Mouse (Mus musculus): ENCODE measurements around the gene Zfp672. TPM values are rescaled to one million over a fixed set of nuclear protein-coding genes. Genes with fewer than 3 reads are reported as not detected.

The Zfp672 gene
- total RNA-seq, 2 experiments from 2014 or later, result 28.5 to 31.9 TPM

GRCm38 (mm10) chr11:58292791-58293190 is 37.3 kb downstream of the Zfp672 start:
- peak; percentile 34; the same call in 1 of the 2 replicates for ATAC-seq (replicated peaks; ENCODE audit: low FRiP score, poor library complexity, severe bottlenecking)

GRCm38 (mm10) chr11:58290812-58291211 is 39.3 kb downstream of the Zfp672 start:
- no peak for ATAC-seq (replicated peaks; ENCODE audit: low FRiP score, poor library complexity, severe bottlenecking)

- ATAC-seq (replicated peaks; ENCODE audit: low FRiP score, poor library complexity, severe bottlenecking), result no peak
Measured at GRCm38 (mm10) chr11:58289992-58290682, 40.0 kb downstream of the Zfp672 start.

- ATAC-seq (replicated peaks; ENCODE audit: low FRiP score, poor library complexity, severe bottlenecking), result no peak
Measured at GRCm38 (mm10) chr11:58282518-58282917, 47.6 kb downstream of the Zfp672 start.

- no peak for ATAC-seq (replicated peaks; ENCODE audit: low FRiP score, poor library complexity, severe bottlenecking)
Measured at GRCm38 (mm10) chr11:58281970-58282496, 48.1 kb downstream of the Zfp672 start.

- no peak for ATAC-seq (replicated peaks; ENCODE audit: low FRiP score, poor library complexity, severe bottlenecking)
Measured at GRCm38 (mm10) chr11:58275756-58276155, 54.4 kb downstream of the Zfp672 start.

- no peak for ATAC-seq (replicated peaks; ENCODE audit: low FRiP score, poor library complexity, severe bottlenecking)
Measured at GRCm38 (mm10) chr11:58274572-58274971, 55.6 kb downstream of the Zfp672 start, which contains the start of gene 4930438A08Rik. 4930438A08Rik (plus strand) TSS chr11:58274799.

GRCm38 (mm10) chr11:58268285-58268684 is 61.9 kb downstream of the Zfp672 start:
- ATAC-seq (replicated peaks; ENCODE audit: low FRiP score, poor library complexity, severe bottlenecking), result no peak

Other genes starting within 250 kb of the Zfp672 start
- gene Gm12248, start 237.2 kb downstream of the Zfp672 start, total RNA-seq (2015; ENCODE audit: low replicate concordance), result not detected in 2 replicates
- gene Gm12248, start 237.2 kb downstream of the Zfp672 start, total RNA-seq (2017; ENCODE audit: low replicate concordance), result not detected in 2 replicates
- 17.8 and 22.3 TPM in 2 replicates for gene Cnot8, start 226.2 kb downstream of the Zfp672 start, total RNA-seq (2015; ENCODE audit: low replicate concordance)
- 24.5 and 26.5 TPM in 2 replicates for gene Cnot8, start 226.2 kb downstream of the Zfp672 start, total RNA-seq (2017; ENCODE audit: low replicate concordance)
- 2.9 and 3.1 TPM in 2 replicates for gene Gemin5, start 161.8 kb downstream of the Zfp672 start, total RNA-seq (2015; ENCODE audit: low replicate concordance)
- 2.0 and 3.6 TPM in 2 replicates for gene Gemin5, start 161.8 kb downstream of the Zfp672 start, total RNA-seq (2017; ENCODE audit: low replicate concordance)
- 24.0 and 27.7 TPM in 2 replicates for gene Mrpl22, start 158.7 kb downstream of the Zfp672 start, total RNA-seq (2015; ENCODE audit: low replicate concordance)
- gene Mrpl22, start 158.7 kb downstream of the Zfp672 start, total RNA-seq (2017; ENCODE audit: low replicate concordance), result 7.5 and 16.2 TPM in 2 replicates
- gene Igtp, start 130.8 kb downstream of the Zfp672 start, total RNA-seq (2015; ENCODE audit: low replicate concordance), result 16.3 and 19.9 TPM in 2 replicates
- 21.7 and 22.6 TPM in 2 replicates for gene Igtp, start 130.8 kb downstream of the Zfp672 start, total RNA-seq (2017; ENCODE audit: low replicate concordance)
- 17.7 and 21.3 TPM in 2 replicates for gene Irgm2, start 130.7 kb downstream of the Zfp672 start, total RNA-seq (2015; ENCODE audit: low replicate concordance)
- 24.0 and 26.5 TPM in 2 replicates for gene Irgm2, start 130.7 kb downstream of the Zfp672 start, total RNA-seq (2017; ENCODE audit: low replicate concordance)
- gene 4930438A08Rik, start 55.5 kb downstream of the Zfp672 start, total RNA-seq (2015; ENCODE audit: low replicate concordance), result 18.4 and 20.9 TPM in 2 replicates
- gene 4930438A08Rik, start 55.5 kb downstream of the Zfp672 start, total RNA-seq (2017; ENCODE audit: low replicate concordance), result 11.7 and 16.9 TPM in 2 replicates
- 1.5 and 4.6 TPM in 2 replicates for gene Zfp692, start 23.3 kb downstream of the Zfp672 start, total RNA-seq (2015; ENCODE audit: low replicate concordance)
- 3.8 and 3.9 TPM in 2 replicates for gene Zfp692, start 23.3 kb downstream of the Zfp672 start, total RNA-seq (2017; ENCODE audit: low replicate concordance)
- 13.6 and 20.0 TPM in 2 replicates for gene Sh3bp5l, start 385 bp upstream of the Zfp672 start, total RNA-seq (2015; ENCODE audit: low replicate concordance)
- gene Sh3bp5l, start 385 bp upstream of the Zfp672 start, total RNA-seq (2017; ENCODE audit: low replicate concordance), result 31.9 and 94.6 TPM in 2 replicates
- not detected in 2 replicates for gene Lypd8, start 48.7 kb upstream of the Zfp672 start, total RNA-seq (2015; ENCODE audit: low replicate concordance)
- not detected in 2 replicates for gene Lypd8, start 48.7 kb upstream of the Zfp672 start, total RNA-seq (2017; ENCODE audit: low replicate concordance)
- not detected in 2 replicates for gene 1810065E05Rik, start 90.8 kb upstream of the Zfp672 start, total RNA-seq (2015; ENCODE audit: low replicate concordance)
- gene 1810065E05Rik, start 90.8 kb upstream of the Zfp672 start, total RNA-seq (2017; ENCODE audit: low replicate concordance), result not detected in 2 replicates
- gene Gm12253, start 102.2 kb upstream of the Zfp672 start, total RNA-seq (2015; ENCODE audit: low replicate concordance), result not detected in 2 replicates
- gene Gm12253, start 102.2 kb upstream of the Zfp672 start, total RNA-seq (2017; ENCODE audit: low replicate concordance), result not detected in 2 replicates
- gene Lypd9, start 122.6 kb upstream of the Zfp672 start, total RNA-seq (2015; ENCODE audit: low replicate concordance), result not detected in 2 replicates
- gene Lypd9, start 122.6 kb upstream of the Zfp672 start, total RNA-seq (2017; ENCODE audit: low replicate concordance), result not detected in 2 replicates
- gene Olfr30, start 131.9 kb upstream of the Zfp672 start, total RNA-seq (2015; ENCODE audit: low replicate concordance), result not detected in 2 replicates
- gene Olfr30, start 131.9 kb upstream of the Zfp672 start, total RNA-seq (2017; ENCODE audit: low replicate concordance), result not detected in 2 replicates
- not detected in 2 replicates for gene Olfr332, start 162.2 kb upstream of the Zfp672 start, total RNA-seq (2015; ENCODE audit: low replicate concordance)
- gene Olfr332, start 162.2 kb upstream of the Zfp672 start, total RNA-seq (2017; ENCODE audit: low replicate concordance), result not detected in 2 replicates
- gene Olfr331, start 172.2 kb upstream of the Zfp672 start, total RNA-seq (2015; ENCODE audit: low replicate concordance), result not detected in 2 replicates
- not detected in 2 replicates for gene Olfr331, start 172.2 kb upstream of the Zfp672 start, total RNA-seq (2017; ENCODE audit: low replicate concordance)
- not detected in 2 replicates for gene Olfr330, start 204.5 kb upstream of the Zfp672 start, total RNA-seq (2015; ENCODE audit: low replicate concordance)
- gene Olfr330, start 204.5 kb upstream of the Zfp672 start, total RNA-seq (2017; ENCODE audit: low replicate concordance), result not detected in 2 replicates
- not detected in 2 replicates for gene Olfr329-ps, start 216.1 kb upstream of the Zfp672 start, total RNA-seq (2015; ENCODE audit: low replicate concordance)
- not detected in 2 replicates for gene Olfr329-ps, start 216.1 kb upstream of the Zfp672 start, total RNA-seq (2017; ENCODE audit: low replicate concordance)
- not detected in 2 replicates for gene Olfr328, start 225.3 kb upstream of the Zfp672 start, total RNA-seq (2015; ENCODE audit: low replicate concordance)
- gene Olfr328, start 225.3 kb upstream of the Zfp672 start, total RNA-seq (2017; ENCODE audit: low replicate concordance), result 0.42 TPM in 1 of 2 replicates, not detected in the other
- gene Olfr224, start 240.2 kb upstream of the Zfp672 start, total RNA-seq (2015; ENCODE audit: low replicate concordance), result not detected in 2 replicates
- gene Olfr224, start 240.2 kb upstream of the Zfp672 start, total RNA-seq (2017; ENCODE audit: low replicate concordance), result not detected in 2 replicates
- gene Olfr325, start 247.4 kb upstream of the Zfp672 start, total RNA-seq (2015; ENCODE audit: low replicate concordance), result not detected in 2 replicates
- not detected in 2 replicates for gene Olfr325, start 247.4 kb upstream of the Zfp672 start, total RNA-seq (2017; ENCODE audit: low replicate concordance)